Mouse (Mus musculus): Measurements from ENCODE around the gene Pdk4. TPM values are rescaled to one million over a fixed set of nuclear protein-coding genes. Genes with fewer than 3 reads are reported as not detected.

Gene Pdk4
- polyA plus RNA-seq (2014; fragmentation: Nextera tagmentation; extraction: Ambion mirVana), result 35.4 and 37.8 TPM in 2 replicates

GRCm38 (mm10) chr6:5495961-5496853 is at the start of gene Pdk4:
Gene Pdk4 (minus strand): TSS chr6:5496309.
- under 1% methylated on average over 43 of the region's 43 CpGs for WGBS
- peaks cover 28% of the 10 kb centered on the region for H3K36me3 ChIP-seq (ENCODE audit: control insufficient read depth, insufficient read depth, low read length)
- peak within 1 kb of the TSS; percentile 72 for H3K9ac ChIP-seq (ENCODE audit: low read length)
- peaks cover 7 to 22% of the 10 kb centered on the region in 2 experiments for H3K4me1 ChIP-seq (ENCODE audit: control insufficient read depth in 2 of 2, insufficient read depth in 2 of 2, low read length in 2 of 2)
- H3K4me3 ChIP-seq (ENCODE audit: control insufficient read depth in 1 of 2, insufficient read depth in 1 of 2, low read depth in 1 of 2, low read length in 2 of 2), result peak within 1 kb of the TSS; percentile 53 to 61
- peak; percentile 96 for ATAC-seq (ENCODE audit: insufficient number of reproducible peaks, insufficient read depth, low FRiP score, low read depth)
- no peaks in the 10 kb centered on the region for H3K27me3 ChIP-seq (ENCODE audit: control insufficient read depth, insufficient read depth, low read length)
- peak within 1 kb of the TSS; percentile 66 for H3K4me2 ChIP-seq (ENCODE audit: low read length)
- no peaks in the 10 kb centered on the region for H3K9me3 ChIP-seq (ENCODE audit: control insufficient read depth, low read length)
- H3K27ac ChIP-seq (replicated peaks in 1 of 2; ENCODE audit: control insufficient read depth in 1 of 2, insufficient read depth in 1 of 2, low read depth in 2 of 2, low read length in 2 of 2), result peak within 1 kb of the TSS; percentile 91 to 95

GRCm38 (mm10) chr6:5537855-5538365 is 41.8 kb upstream of the Pdk4 start:
- no peak for ATAC-seq (ENCODE audit: insufficient number of reproducible peaks, insufficient read depth, low FRiP score, low read depth)
- H3K4me1 ChIP-seq (ENCODE audit: control insufficient read depth in 2 of 2, insufficient read depth in 2 of 2, low read length in 2 of 2), result no peaks in the 10 kb centered on the region
- no peaks in the 10 kb centered on the region for H3K27me3 ChIP-seq (ENCODE audit: control insufficient read depth, insufficient read depth, low read length)
- 65% methylated on average over 2 of the region's 2 CpGs for WGBS
- H3K27ac ChIP-seq (replicated peaks in 1 of 2; ENCODE audit: control insufficient read depth in 1 of 2, insufficient read depth in 1 of 2, low read depth in 2 of 2, low read length in 2 of 2), result no peak overlapping the region
- no peak overlapping the region for H3K4me3 ChIP-seq (ENCODE audit: control insufficient read depth in 1 of 2, insufficient read depth in 1 of 2, low read depth in 1 of 2, low read length in 2 of 2)
- H3K36me3 ChIP-seq (ENCODE audit: control insufficient read depth, insufficient read depth, low read length), result no peaks in the 10 kb centered on the region
- no peaks in the 10 kb centered on the region for H3K9me3 ChIP-seq (ENCODE audit: control insufficient read depth, low read length)
- H3K9ac ChIP-seq (ENCODE audit: low read length), result no peak overlapping the region
- H3K4me2 ChIP-seq (ENCODE audit: low read length), result no peak overlapping the region

- Histone ChIP-seq H3K27me3 (ENCODE audit: control insufficient read depth, insufficient read depth, low read length) (no peaks in the 10 kb centered on the region), H3K4me1 (ENCODE audit: control insufficient read depth in 2 of 2, insufficient read depth in 2 of 2, low read length in 2 of 2) (no peaks in the 10 kb centered on the region), H3K9ac (ENCODE audit: low read length) (no peak overlapping the region), H3K4me2 (ENCODE audit: low read length) (no peak overlapping the region), H3K4me3 (ENCODE audit: control insufficient read depth in 1 of 2, insufficient read depth in 1 of 2, low read depth in 1 of 2, low read length in 2 of 2) (no peak overlapping the region), H3K9me3 (ENCODE audit: control insufficient read depth, low read length) (no peaks in the 10 kb centered on the region), H3K27ac (replicated peaks in 1 of 2; ENCODE audit: control insufficient read depth in 1 of 2, insufficient read depth in 1 of 2, low read depth in 2 of 2, low read length in 2 of 2) (no peak overlapping the region), H3K36me3 (ENCODE audit: control insufficient read depth, insufficient read depth, low read length) (no peaks in the 10 kb centered on the region)
- no peak for ATAC-seq (ENCODE audit: insufficient number of reproducible peaks, insufficient read depth, low FRiP score, low read depth)
Measured at GRCm38 (mm10) chr6:5535754-5536153, 39.6 kb upstream of the Pdk4 start.

GRCm38 (mm10) chr6:5517091-5517490 is 21.0 kb upstream of the Pdk4 start:
- ATAC-seq (ENCODE audit: insufficient number of reproducible peaks, insufficient read depth, low FRiP score, low read depth), result no peak
- Histone ChIP-seq H3K4me1 (ENCODE audit: control insufficient read depth in 2 of 2, insufficient read depth in 2 of 2, low read length in 2 of 2) (no peaks in the 10 kb centered on the region), H3K4me2 (ENCODE audit: low read length) (no peak overlapping the region), H3K9me3 (ENCODE audit: control insufficient read depth, low read length) (no peaks in the 10 kb centered on the region), H3K27me3 (ENCODE audit: control insufficient read depth, insufficient read depth, low read length) (no peaks in the 10 kb centered on the region), H3K27ac (replicated peaks in 1 of 2; ENCODE audit: control insufficient read depth in 1 of 2, insufficient read depth in 1 of 2, low read depth in 2 of 2, low read length in 2 of 2) (no peak overlapping the region), H3K9ac (ENCODE audit: low read length) (no peak overlapping the region), H3K36me3 (ENCODE audit: control insufficient read depth, insufficient read depth, low read length) (no peaks in the 10 kb centered on the region), H3K4me3 (ENCODE audit: control insufficient read depth in 1 of 2, insufficient read depth in 1 of 2, low read depth in 1 of 2, low read length in 2 of 2) (no peak overlapping the region)
- WGBS, result 77% methylated on average over 5 of the region's 5 CpGs

- Histone ChIP-seq H3K4me2 (ENCODE audit: low read length) (peak overlapping the region; percentile 52), H3K4me3 (ENCODE audit: control insufficient read depth in 1 of 2, insufficient read depth in 1 of 2, low read depth in 1 of 2, low read length in 2 of 2) (no peak overlapping the region), H3K9me3 (ENCODE audit: control insufficient read depth, low read length) (no peaks in the 10 kb centered on the region), H3K36me3 (ENCODE audit: control insufficient read depth, insufficient read depth, low read length) (no peaks in the 10 kb centered on the region), H3K27me3 (ENCODE audit: control insufficient read depth, insufficient read depth, low read length) (no peaks in the 10 kb centered on the region), H3K27ac (replicated peaks in 1 of 2; ENCODE audit: control insufficient read depth in 1 of 2, insufficient read depth in 1 of 2, low read depth in 2 of 2, low read length in 2 of 2) (peak overlapping the region; percentile 72 to 90), H3K9ac (ENCODE audit: low read length) (no peak overlapping the region), H3K4me1 (ENCODE audit: control insufficient read depth in 2 of 2, insufficient read depth in 2 of 2, low read length in 2 of 2) (peaks cover 15 to 29% of the 10 kb centered on the region in 2 experiments)
- peak; percentile 85 for ATAC-seq (ENCODE audit: insufficient number of reproducible peaks, insufficient read depth, low FRiP score, low read depth)
- 10% methylated on average over 5 of the region's 5 CpGs for WGBS
Measured at GRCm38 (mm10) chr6:5509757-5510156, 13.6 kb upstream of the Pdk4 start.

GRCm38 (mm10) chr6:5509303-5509702 is 13.2 kb upstream of the Pdk4 start:
- H3K27ac ChIP-seq (replicated peaks in 1 of 2; ENCODE audit: control insufficient read depth in 1 of 2, insufficient read depth in 1 of 2, low read depth in 2 of 2, low read length in 2 of 2), result peak overlapping the region; percentile 72 to 90
- H3K4me1 ChIP-seq (ENCODE audit: control insufficient read depth in 2 of 2, insufficient read depth in 2 of 2, low read length in 2 of 2), result peaks cover 15 to 29% of the 10 kb centered on the region in 2 experiments
- no peak overlapping the region for H3K4me3 ChIP-seq (ENCODE audit: control insufficient read depth in 1 of 2, insufficient read depth in 1 of 2, low read depth in 1 of 2, low read length in 2 of 2)
- no peaks in the 10 kb centered on the region for H3K36me3 ChIP-seq (ENCODE audit: control insufficient read depth, insufficient read depth, low read length)
- H3K4me2 ChIP-seq (ENCODE audit: low read length), result peak overlapping the region; percentile 52
- ATAC-seq (ENCODE audit: insufficient number of reproducible peaks, insufficient read depth, low FRiP score, low read depth), result peak; percentile 78
- no peaks in the 10 kb centered on the region for H3K9me3 ChIP-seq (ENCODE audit: control insufficient read depth, low read length)
- no peaks in the 10 kb centered on the region for H3K27me3 ChIP-seq (ENCODE audit: control insufficient read depth, insufficient read depth, low read length)
- H3K9ac ChIP-seq (ENCODE audit: low read length), result peak overlapping the region; percentile 49; the same call in 1 of the 2 replicates
- 4% methylated on average over 5 of the region's 5 CpGs for WGBS

GRCm38 (mm10) chr6:5507821-5508220 is 11.7 kb upstream of the Pdk4 start:
- Histone ChIP-seq H3K4me3 (ENCODE audit: control insufficient read depth in 1 of 2, insufficient read depth in 1 of 2, low read depth in 1 of 2, low read length in 2 of 2) (no peak overlapping the region), H3K4me2 (ENCODE audit: low read length) (no peak overlapping the region), H3K27ac (replicated peaks in 1 of 2; ENCODE audit: control insufficient read depth in 1 of 2, insufficient read depth in 1 of 2, low read depth in 2 of 2, low read length in 2 of 2) (no peak overlapping the region), H3K27me3 (ENCODE audit: control insufficient read depth, insufficient read depth, low read length) (no peaks in the 10 kb centered on the region), H3K9me3 (ENCODE audit: control insufficient read depth, low read length) (no peaks in the 10 kb centered on the region), H3K36me3 (ENCODE audit: control insufficient read depth, insufficient read depth, low read length) (no peaks in the 10 kb centered on the region), H3K9ac (ENCODE audit: low read length) (no peak overlapping the region), H3K4me1 (ENCODE audit: control insufficient read depth in 2 of 2, insufficient read depth in 2 of 2, low read length in 2 of 2) (peaks cover 15 to 29% of the 10 kb centered on the region in 2 experiments)
- no peak for ATAC-seq (ENCODE audit: insufficient number of reproducible peaks, insufficient read depth, low FRiP score, low read depth)
- WGBS, result 66% methylated on average over 5 of the region's 5 CpGs

Measured in heart, embryonic 14.5 days (tissue).